Mouse (Mus musculus) MEL (cell line): ENCODE measurements at regions not wholly inside any gene's neighbourhood (a gene's known extent, or its start where the extent isn't known, plus 50 kb on each side); places are given as distances from the start of the nearest gene placed in this dataset.

Experiments used
- DNase-seq: peaks from one replicate; pipeline ENCODE4 v3.0.0; 2011; ENCODE audit warnings: low read depth, low spot score
- H3K27ac ChIP-seq: 2 replicates; pipeline ENCODE4 v1.5.1; 2012; ENCODE audit warnings: low read depth, mild to moderate bottlenecking, control low read depth, low read length, moderate library complexity; ENCODE audit not compliant: control insufficient read depth
- H3K27me3 ChIP-seq, 2 experiments: fragments of 150-350 bp in 1 of 2; sonication (generic) in 1 of 2; 2 replicates each; pipeline ENCODE4 v1.6.1; 2012; ENCODE audit warnings: low read length in 2 of 2, mild to moderate bottlenecking in 2 of 2, improper control_type of control experiment in 1 of 2, moderate library complexity in 1 of 2; ENCODE audit not compliant: insufficient read depth in 2 of 2, control insufficient read depth in 1 of 2
- H3K36me3 ChIP-seq, 2 experiments: 2 replicates each; pipeline ENCODE4 v1.6.1; 2012 to 2014; ENCODE audit warnings: low read length in 2 of 2, improper control_type of control experiment in 1 of 2, inconsistent platforms in 1 of 2, mild to moderate bottlenecking in 1 of 2; ENCODE audit not compliant: insufficient read depth in 2 of 2, control insufficient read depth in 1 of 2
- H3K4me1 ChIP-seq, 2 experiments: fragments of 150-350 bp in 1 of 2; sonication (generic) in 1 of 2; 2 replicates each; pipeline ENCODE4 v1.6.1; 2012; ENCODE audit warnings: low read length in 2 of 2, improper control_type of control experiment in 1 of 2, mild to moderate bottlenecking in 1 of 2; ENCODE audit not compliant: insufficient read depth in 2 of 2, control insufficient read depth in 1 of 2
- H3K4me3 ChIP-seq, 2 experiments: fragments of 150-350 bp in 1 of 2; sonication (generic) in 1 of 2; 2 replicates each; pipeline ENCODE4 v1.5.1; 2012; ENCODE audit warnings: low read depth in 2 of 2, low read length in 2 of 2, mild to moderate bottlenecking in 2 of 2, moderate library complexity in 2 of 2, control low read depth in 1 of 2, improper control_type of control experiment in 1 of 2; ENCODE audit not compliant: control insufficient read depth in 1 of 2, insufficient read depth in 1 of 2
- H3K79me2 ChIP-seq: 2 replicates; pipeline ENCODE4 v1.6.1; 2012; ENCODE audit warnings: mild to moderate bottlenecking, low read length, moderate library complexity; ENCODE audit not compliant: control insufficient read depth, poor library complexity, insufficient read depth
- H3K9ac ChIP-seq: 2 replicates; pipeline ENCODE4 v1.6.1; 2012; ENCODE audit warnings: low read depth, mild to moderate bottlenecking, control low read depth, low read length, moderate library complexity; ENCODE audit not compliant: control insufficient read depth, poor library complexity, severe bottlenecking
- H3K9me3 ChIP-seq: fragments of 150-350 bp; sonication (generic); replicated peaks from 2 replicates; pipeline ENCODE4 v1.6.1; 2012; ENCODE audit warnings: mild to moderate bottlenecking, low read length, improper control_type of control experiment, moderate library complexity; ENCODE audit not compliant: insufficient read depth
- BHLHE40 ChIP-seq: IDR thresholded peaks from 2 replicates; pipeline ENCODE4 v1.6.1; 2012; ENCODE audit warnings: low read depth, mild to moderate bottlenecking, inconsistent platforms, low read length, improper control_type of control experiment, borderline replicate concordance
- CHD2 ChIP-seq: IDR thresholded peaks from 2 replicates; pipeline ENCODE4 v1.6.1; 2011; ENCODE audit warnings: low read length, improper control_type of control experiment
- ELF1 ChIP-seq: IDR thresholded peaks from 2 replicates; pipeline ENCODE4 v1.6.1; 2014; ENCODE audit warnings: low read depth, mild to moderate bottlenecking, inconsistent platforms, low read length, improper control_type of control experiment, moderate library complexity
- EP300 ChIP-seq, 2 experiments: IDR thresholded peaks; 2 replicates each; pipeline ENCODE4 v1.6.1; 2011; ENCODE audit warnings: improper control_type of control experiment in 2 of 2, low read length in 2 of 2, low read depth in 1 of 2, mild to moderate bottlenecking in 1 of 2
- ETS1 ChIP-seq: IDR thresholded peaks from 2 replicates; pipeline ENCODE4 v1.6.1; 2012; ENCODE audit warnings: low read depth, mild to moderate bottlenecking, inconsistent platforms, low read length, improper control_type of control experiment, moderate library complexity
- GABPA ChIP-seq: IDR thresholded peaks from 2 replicates; pipeline ENCODE4 v1.6.1; 2012; ENCODE audit warnings: low read depth, mild to moderate bottlenecking, inconsistent platforms, low read length, improper control_type of control experiment, moderate library complexity
- GATA1 ChIP-seq: IDR thresholded peaks from 2 replicates; pipeline ENCODE4 v1.6.1; 2011; ENCODE audit warnings: low read depth, low read length, improper control_type of control experiment
- HCFC1 ChIP-seq: IDR thresholded peaks from 2 replicates; pipeline ENCODE4 v1.6.1; 2012; ENCODE audit warnings: low read depth, mild to moderate bottlenecking, inconsistent platforms, low read length, improper control_type of control experiment, moderate library complexity
- MAFK ChIP-seq: IDR thresholded peaks from 2 replicates; pipeline ENCODE4 v1.6.1; 2011; ENCODE audit warnings: low read depth, mild to moderate bottlenecking, low read length, improper control_type of control experiment, borderline replicate concordance
- MYB ChIP-seq: IDR thresholded peaks from 2 replicates; pipeline ENCODE4 v1.6.1; 2011; ENCODE audit warnings: mild to moderate bottlenecking, low read depth, low read length, improper control_type of control experiment
- POLR2A ChIP-seq, 2 experiments: IDR thresholded peaks; 2 replicates each; pipeline ENCODE4 v1.6.1; 2011 to 2012; ENCODE audit warnings: low read length in 2 of 2, mild to moderate bottlenecking in 2 of 2, control low read depth in 1 of 2, improper control_type of control experiment in 1 of 2, low read depth in 1 of 2, moderate library complexity in 1 of 2; ENCODE audit not compliant: control insufficient read depth in 1 of 2, insufficient read depth in 1 of 2, poor library complexity in 1 of 2
- RAD21 ChIP-seq: IDR thresholded peaks from 2 replicates; pipeline ENCODE4 v1.6.1; 2011; ENCODE audit warnings: mild to moderate bottlenecking, low read depth, low read length, improper control_type of control experiment
- RCOR1 ChIP-seq: IDR thresholded peaks from 2 replicates; pipeline ENCODE4 v1.6.1; 2012; ENCODE audit warnings: low read depth, mild to moderate bottlenecking, inconsistent platforms, low read length, improper control_type of control experiment
- SIN3A ChIP-seq: IDR thresholded peaks from 2 replicates; pipeline ENCODE4 v1.6.1; 2012; ENCODE audit warnings: low read length, improper control_type of control experiment, inconsistent platforms
- TAL1 ChIP-seq: IDR thresholded peaks from 2 replicates; pipeline ENCODE4 v1.6.1; 2012; ENCODE audit warnings: mild to moderate bottlenecking, inconsistent platforms, low read length, moderate library complexity, mixed read lengths
- UBTF ChIP-seq: IDR thresholded peaks from 2 replicates; pipeline ENCODE4 v1.6.1; 2012; ENCODE audit warnings: low read depth, mild to moderate bottlenecking, inconsistent platforms, low read length, improper control_type of control experiment, moderate library complexity, borderline replicate concordance; ENCODE audit not compliant: insufficient read depth
- USF1 ChIP-seq: IDR thresholded peaks from 2 replicates; pipeline ENCODE4 v1.6.1; 2014; ENCODE audit warnings: low read depth, mild to moderate bottlenecking, inconsistent platforms, low read length, improper control_type of control experiment, moderate library complexity
- USF2 ChIP-seq, 2 experiments: IDR thresholded peaks; 2 replicates each; pipeline ENCODE4 v1.6.1; 2011 to 2012; ENCODE audit warnings: improper control_type of control experiment in 2 of 2, low read length in 2 of 2, borderline replicate concordance in 1 of 2, inconsistent platforms in 1 of 2, low read depth in 1 of 2, mild to moderate bottlenecking in 1 of 2; ENCODE audit not compliant: insufficient read depth in 1 of 2
- ZKSCAN1 ChIP-seq: IDR thresholded peaks from 2 replicates; pipeline ENCODE4 v1.6.1; 2012; ENCODE audit warnings: low read depth, mild to moderate bottlenecking, inconsistent platforms, low read length, improper control_type of control experiment, moderate library complexity
- ZNF384 ChIP-seq: IDR thresholded peaks from 2 replicates; pipeline ENCODE4 v1.6.1; 2012; ENCODE audit warnings: low read depth, mild to moderate bottlenecking, inconsistent platforms, low read length, improper control_type of control experiment

DNA sequence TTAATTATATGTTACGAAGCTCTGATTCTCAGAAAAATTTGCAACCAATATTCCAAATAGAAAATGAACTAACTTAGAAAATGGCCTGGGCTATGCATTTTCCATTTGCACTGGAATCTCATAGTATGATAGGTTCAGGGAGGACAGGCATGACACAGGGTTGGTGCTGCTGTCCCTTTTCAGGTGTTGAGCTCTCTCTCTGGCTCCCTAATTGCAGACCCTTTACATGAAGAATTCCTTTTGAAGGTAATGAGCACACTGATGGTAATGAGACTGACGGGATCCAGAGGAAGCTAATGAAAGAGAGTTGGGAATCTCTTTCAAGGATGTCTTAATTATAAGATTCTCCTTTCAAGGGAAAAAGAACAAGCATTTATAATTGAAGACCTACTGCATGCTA, 87.6 kb downstream of the Serpinb8 start:
- H3K79me2 ChIP-seq, result no peaks in the 10 kb centered on the region

DNA sequence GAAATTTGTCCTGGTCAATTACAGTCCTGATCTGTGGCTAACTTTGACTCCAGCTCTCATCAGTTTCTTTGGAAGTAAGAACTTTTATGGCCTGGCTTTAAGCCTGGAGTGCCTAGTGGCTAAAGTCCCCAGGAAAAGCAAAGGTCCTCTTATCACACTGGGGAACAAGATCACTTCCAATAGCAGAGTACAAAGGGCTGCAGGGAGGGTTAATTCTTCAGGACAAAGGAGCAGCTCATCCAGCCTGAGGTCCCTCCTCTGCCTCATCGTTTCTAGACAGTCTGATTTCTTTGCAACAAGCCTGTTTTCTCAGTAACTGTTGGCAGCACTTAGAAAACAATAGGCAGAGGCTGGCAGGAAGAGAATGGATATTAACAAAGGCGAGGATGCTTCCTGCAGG, 107.1 kb downstream of the Serpinb8 start:
- Histone ChIP-seq H3K36me3 (no peaks in the 10 kb centered on the region), H3K27me3 (no peaks in the 10 kb centered on the region), H3K4me1 (no peaks in the 10 kb centered on the region), H3K9ac (no peak overlapping the region), H3K79me2 (no peaks in the 10 kb centered on the region), H3K9me3 (no peaks in the 10 kb centered on the region), H3K27ac (no peak overlapping the region), H3K4me3 (no peak overlapping the region)
- no peak for DNase-seq
- no peak for TF ChIP-seq TAL1
- no peak for TF ChIP-seq HCFC1
- TF ChIP-seq UBTF, result no peak
- no peak for TF ChIP-seq GABPA
- no peak for TF ChIP-seq ELF1
- TF ChIP-seq ETS1, result no peak
- TF ChIP-seq POLR2A (IDR thresholded peaks at IDR 0.05; ENCODE audit: control insufficient read depth in 1 of 2, insufficient read depth in 1 of 2, low read depth in 1 of 2, low read length in 2 of 2, poor library complexity in 1 of 2), result no peak
- TF ChIP-seq RCOR1, result no peak
- TF ChIP-seq ZNF384, result no peak
- TF ChIP-seq CHD2, result no peak
- no peak for TF ChIP-seq USF1
- no peak for TF ChIP-seq MYB
- TF ChIP-seq SIN3A, result no peak
- no peak for TF ChIP-seq USF2 (IDR thresholded peaks at IDR 0.05; ENCODE audit: borderline replicate concordance in 1 of 2, insufficient read depth in 1 of 2, low read depth in 1 of 2, low read length in 2 of 2)
- no peak for TF ChIP-seq BHLHE40
- TF ChIP-seq GATA1, result no peak
- TF ChIP-seq RAD21, result no peak
- no peak for TF ChIP-seq MAFK
- TF ChIP-seq ZKSCAN1, result no peak

More for the DNA sequence above, 87.6 kb downstream of the Serpinb8 start:
- Histone ChIP-seq H3K4me1 (no peaks in the 10 kb centered on the region), H3K27me3 (no peaks in the 10 kb centered on the region), H3K4me3 (no peak overlapping the region), H3K27ac (no peak overlapping the region), H3K36me3 (no peaks in the 10 kb centered on the region), H3K9ac (no peak overlapping the region), H3K9me3 (no peaks in the 10 kb centered on the region)
- no peak for TF ChIP-seq EP300 (IDR thresholded peaks at IDR 0.05; ENCODE audit: low read depth in 1 of 2, low read length in 2 of 2)
- no peak for DNase-seq
